Mouse (Mus musculus) stomach, postnatal 0 days (tissue): Measurements from ENCODE around the gene Cd300lb.

ENCODE experiments used
- CTCF ChIP-seq: IDR thresholded peaks from 2 replicates; pipeline ENCODE4 v1.5.1; 2016; ENCODE audit warnings: antibody characterized with exemption, low read depth, mild to moderate bottlenecking, moderate library complexity
- EP300 ChIP-seq: optimal IDR thresholded peaks from 2 replicates; pipeline ENCODE3; 2016; ENCODE audit warnings: antibody characterized with exemption

DNA sequence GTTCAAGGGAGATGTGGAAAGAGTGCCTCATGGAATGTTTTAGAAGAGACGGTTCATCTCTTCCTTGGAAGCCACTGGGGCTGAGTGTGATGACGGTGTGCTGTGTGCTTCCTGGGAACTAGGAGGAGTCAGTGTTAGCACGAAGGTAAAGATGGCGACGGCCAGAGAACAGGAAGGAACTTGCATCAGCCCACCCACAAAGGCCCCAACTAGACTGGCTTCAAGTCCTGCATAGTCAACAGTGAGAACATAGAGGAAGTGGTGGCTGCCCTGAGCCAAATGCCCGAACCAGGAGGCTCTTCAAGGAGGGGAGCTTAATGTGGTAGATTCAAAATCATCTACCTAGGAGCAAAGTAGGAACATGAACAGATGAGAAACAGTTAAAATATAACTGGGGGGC, 17.1 kb downstream of the Cd300lb start:
- no peak for TF ChIP-seq CTCF
- TF ChIP-seq EP300 = no peak
